Mouse (Mus musculus): ENCODE measurements around the gene Hdac2.

- TF ChIP-seq HCFC1 (IDR thresholded peaks at IDR 0.05; ENCODE audit: borderline replicate concordance, insufficient read depth, low read length), result no peak
- no peak for TF ChIP-seq ZNF384 (IDR thresholded peaks at IDR 0.05; ENCODE audit: low read depth, low read length)
- TF ChIP-seq CHD2 (IDR thresholded peaks at IDR 0.05; ENCODE audit: low read depth, low read length), result no peak
Measured at GRCm38 (mm10) chr10:36959563-36960110, 14.7 kb upstream of the Hdac2 start.
